Mouse (Mus musculus) cortical plate, adult 2 months (tissue): ENCODE data around the gene Prrx2.
"Not testable (repeated sequence)": the region's sequence is repeated elsewhere in the genome, so short reads cannot be mapped to it uniquely, and the experiment has no call there.

Source experiments
- CTCF ChIP-seq: fragments of 200-500 bp; IDR thresholded peaks from 2 replicates; pipeline ENCODE4 v1.5.1; 2011; ENCODE audit warnings: mild to moderate bottlenecking, control low read depth, low read length; ENCODE audit not compliant: insufficient read depth; ENCODE audit errors: extremely low read depth
- POLR2A ChIP-seq: fragments of 200-500 bp; IDR thresholded peaks from 2 replicates; pipeline ENCODE4 v1.6.1; 2011; ENCODE audit warnings: mild to moderate bottlenecking, low read length, control low read depth; ENCODE audit not compliant: insufficient read depth; ENCODE audit errors: extremely low read depth

GRCm38 (mm10) chr2:30930846-30931245 lies 96.1 kb downstream of the Prrx2 start:
- TF ChIP-seq CTCF, POLR2A: not testable (repeated sequence)
